Mouse (Mus musculus) C2C12 (cell line): ENCODE results near the gene Mdk. TPM values are rescaled to one million over a fixed set of nuclear protein-coding genes. Genes with fewer than 3 reads are reported as not detected.

Source experiments
- H3K27me3 ChIP-seq: one replicate; pipeline ENCODE4 v1.6.1; 2011; ENCODE audit not compliant: control insufficient read depth, insufficient read depth, insufficient read length
- H3K36me3 ChIP-seq: one replicate; pipeline ENCODE4 v1.6.1; 2011; ENCODE audit not compliant: control insufficient read depth, insufficient read depth
- H3K4me3 ChIP-seq: one replicate; pipeline ENCODE4 v1.5.1; 2011; ENCODE audit warnings: mild to moderate bottlenecking, control low read depth; ENCODE audit not compliant: poor library complexity, insufficient read depth, severe bottlenecking
- H3K79me2 ChIP-seq: one replicate; pipeline ENCODE4 v1.6.1; 2011; ENCODE audit not compliant: control insufficient read depth, insufficient read depth
- H3K79me3 ChIP-seq: one replicate; pipeline ENCODE4 v1.6.1; 2011; ENCODE audit warnings: low read depth, control low read depth
- H3ac ChIP-seq: one replicate; pipeline ENCODE3; 2011; ENCODE audit warnings: low read depth; ENCODE audit not compliant: control insufficient read depth, insufficient read length
- CEBPB ChIP-seq: IDR thresholded peaks from one replicate; pipeline ENCODE4 v1.6.1; 2011; ENCODE audit warnings: low read depth, mild to moderate bottlenecking, control low read depth, moderate library complexity
- CTCF ChIP-seq: IDR thresholded peaks from one replicate; pipeline ENCODE4 v1.5.1; 2011; ENCODE audit not compliant: control insufficient read depth, insufficient read depth, insufficient read length
- FOSL1 ChIP-seq: IDR thresholded peaks from one replicate; pipeline ENCODE4 v1.8.0; 2011; ENCODE audit warnings: mild to moderate bottlenecking, low read length; ENCODE audit not compliant: poor library complexity, insufficient read depth, severe bottlenecking
- MAX ChIP-seq: IDR thresholded peaks from one replicate; pipeline ENCODE4 v1.6.1; 2011; ENCODE audit warnings: mild to moderate bottlenecking, control low read depth
- MYOD1 ChIP-seq: IDR thresholded peaks from one replicate; pipeline ENCODE4 v1.6.1; 2011; ENCODE audit warnings: low read depth; ENCODE audit not compliant: control insufficient read depth, insufficient read length
- MYOG ChIP-seq: IDR thresholded peaks from one replicate; pipeline ENCODE4 v1.6.1; 2011; ENCODE audit not compliant: control insufficient read depth, insufficient read length; ENCODE audit errors: extremely low read depth
- USF1 ChIP-seq: IDR thresholded peaks from one replicate; pipeline ENCODE4 v1.6.1; 2011; ENCODE audit warnings: low read depth, mild to moderate bottlenecking, control low read depth, moderate library complexity
- polyA plus RNA-seq: library from polyadenylated mRNA; unstranded; fragments of >200 nt; fragmentation: generic; extraction: Trizol; gene quantifications from one replicate; pipeline ENCODE4 v1.2.1, GENCODE M21; 2012; ENCODE audit warnings: missing spikeins

The Mdk gene
- polyA plus RNA-seq, 1 experiment = 0.33 TPM

DNA sequence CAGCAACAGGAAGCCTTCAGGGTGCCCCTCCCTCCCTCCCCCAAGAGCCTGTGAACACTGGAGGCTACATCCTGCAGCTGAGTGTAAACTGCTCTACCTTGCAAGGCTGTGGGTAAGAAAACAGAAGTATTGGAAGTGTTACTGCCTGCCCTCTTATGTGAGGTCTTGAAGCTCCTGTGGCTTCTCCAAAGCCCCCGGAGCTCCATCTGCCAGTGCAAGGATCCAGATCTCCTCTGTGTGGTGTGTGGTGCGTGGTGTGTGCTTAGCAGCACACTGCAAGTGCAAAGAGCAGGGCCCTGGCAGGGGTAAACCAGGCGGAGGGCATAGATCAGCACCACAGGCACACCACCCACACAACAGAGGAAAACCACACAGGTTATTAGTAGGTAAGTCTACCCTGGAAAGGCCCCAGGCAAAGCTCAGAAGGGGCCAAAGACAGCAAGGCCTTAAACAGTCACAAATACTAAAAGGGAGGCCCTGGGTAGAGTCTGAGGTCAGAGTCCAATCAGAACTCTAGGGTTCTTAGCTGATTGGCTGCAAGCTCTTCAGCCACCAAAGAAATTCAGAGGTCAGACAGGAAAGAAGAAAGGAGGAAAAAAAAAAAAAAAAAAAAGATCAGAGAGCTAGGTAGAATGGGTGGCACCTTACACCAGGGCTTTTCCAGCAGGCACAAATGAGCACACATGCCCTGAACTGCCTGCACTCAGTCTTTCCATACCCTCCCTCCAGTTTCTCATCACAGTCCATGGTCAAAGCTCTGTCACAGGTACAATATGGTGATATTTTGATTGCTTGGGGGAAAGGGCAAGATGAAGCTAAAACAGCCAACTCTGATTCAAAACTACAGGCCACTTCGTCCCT, 30.0 kb upstream of the Mdk start:
- Histone ChIP-seq H3K27me3 (no peaks in the 10 kb centered on the region), H3ac (peak overlapping the region; percentile 46)
- TF ChIP-seq MAX (no peak), USF1 (no peak), CTCF (no peak), CEBPB (no peak), FOSL1 (no peak), MYOG (no peak), MYOD1 (no peak)

DNA sequence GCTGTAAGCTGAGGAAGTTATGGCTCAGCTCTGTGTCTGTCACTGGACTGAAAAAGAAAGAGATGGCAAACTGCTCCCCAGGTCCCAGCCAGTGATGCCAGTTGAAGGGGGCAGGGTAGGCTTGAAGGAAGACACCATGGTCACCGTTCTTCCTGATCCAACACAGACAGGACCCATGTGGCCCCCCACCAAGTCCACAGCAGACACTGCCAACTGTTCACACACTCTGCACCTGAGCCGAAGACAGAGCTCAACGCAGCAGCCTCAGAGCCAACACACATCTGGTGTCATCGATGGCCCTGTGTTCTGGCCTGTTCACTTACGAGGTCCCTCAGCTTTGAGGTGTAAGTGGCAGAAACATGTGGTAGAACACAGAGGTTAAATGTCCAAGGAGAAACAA, 28.4 kb upstream of the Mdk start:
- Histone ChIP-seq H3ac (no peak overlapping the region), H3K79me3 (peaks cover 32% of the 10 kb centered on the region), H3K27me3 (no peaks in the 10 kb centered on the region), H3K36me3 (peaks cover 3% of the 10 kb centered on the region), H3K4me3 (no peak overlapping the region), H3K79me2 (peaks cover 77% of the 10 kb centered on the region)
- no peak for TF ChIP-seq MAX
- no peak for TF ChIP-seq USF1
- TF ChIP-seq MYOG = no peak
- TF ChIP-seq FOSL1 = no peak

More for the DNA sequence above, 30.0 kb upstream of the Mdk start:
- H3K36me3 ChIP-seq = peaks cover 3% of the 10 kb centered on the region
- H3K4me3 ChIP-seq = peak overlapping the region; percentile 84
- peaks cover 27% of the 10 kb centered on the region for H3K79me3 ChIP-seq
- peaks cover 62% of the 10 kb centered on the region for H3K79me2 ChIP-seq

DNA sequence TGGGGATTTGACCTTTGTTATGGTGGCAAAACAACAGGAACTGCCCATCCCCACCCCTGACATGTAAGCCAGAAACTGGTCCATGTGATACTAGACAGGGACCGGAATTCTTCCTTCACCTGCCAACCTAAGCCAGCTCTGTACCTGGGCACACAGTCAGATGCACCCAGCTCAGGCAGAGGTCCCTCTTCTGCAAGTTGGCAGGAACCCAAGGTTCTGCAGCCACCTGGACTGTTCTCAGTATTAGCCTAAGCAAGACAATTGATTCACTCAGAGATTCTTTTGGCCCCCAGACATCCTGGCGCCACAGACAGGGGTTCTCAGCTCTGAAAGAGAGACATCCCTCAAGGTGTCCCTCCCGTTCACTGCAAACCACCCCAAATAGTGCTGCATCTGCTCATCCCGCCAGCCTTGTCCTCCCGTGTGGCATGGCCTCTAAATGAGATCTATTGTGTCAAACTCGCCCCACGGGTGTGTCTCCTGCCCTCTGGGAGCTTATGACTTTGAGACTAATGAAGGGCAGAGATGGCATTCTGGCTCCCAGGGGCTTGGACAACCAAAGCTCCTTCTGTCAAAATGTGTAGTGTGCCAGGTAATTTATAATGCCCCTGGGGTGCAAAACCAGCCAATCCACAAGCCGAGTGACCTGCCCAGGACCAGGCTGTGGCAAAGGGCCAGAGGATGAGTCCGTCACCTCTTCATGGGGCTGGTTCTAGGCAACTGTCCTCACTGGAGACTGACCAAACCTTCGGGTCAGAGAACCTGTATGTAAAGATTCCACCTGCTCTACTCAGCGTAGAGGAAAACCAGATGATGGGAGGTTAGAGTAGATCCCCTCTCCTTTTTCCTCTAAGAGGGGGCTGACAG, 27.7 kb upstream of the Mdk start:
- Histone ChIP-seq H3K27me3 (no peaks in the 10 kb centered on the region), H3K79me2 (peaks cover 84% of the 10 kb centered on the region), H3K4me3 (no peak overlapping the region), H3ac (no peak overlapping the region), H3K36me3 (peaks cover 3% of the 10 kb centered on the region), H3K79me3 (peaks cover 34% of the 10 kb centered on the region)
- TF ChIP-seq MYOD1 = no peak
- TF ChIP-seq MAX = no peak
- no peak for TF ChIP-seq FOSL1

DNA sequence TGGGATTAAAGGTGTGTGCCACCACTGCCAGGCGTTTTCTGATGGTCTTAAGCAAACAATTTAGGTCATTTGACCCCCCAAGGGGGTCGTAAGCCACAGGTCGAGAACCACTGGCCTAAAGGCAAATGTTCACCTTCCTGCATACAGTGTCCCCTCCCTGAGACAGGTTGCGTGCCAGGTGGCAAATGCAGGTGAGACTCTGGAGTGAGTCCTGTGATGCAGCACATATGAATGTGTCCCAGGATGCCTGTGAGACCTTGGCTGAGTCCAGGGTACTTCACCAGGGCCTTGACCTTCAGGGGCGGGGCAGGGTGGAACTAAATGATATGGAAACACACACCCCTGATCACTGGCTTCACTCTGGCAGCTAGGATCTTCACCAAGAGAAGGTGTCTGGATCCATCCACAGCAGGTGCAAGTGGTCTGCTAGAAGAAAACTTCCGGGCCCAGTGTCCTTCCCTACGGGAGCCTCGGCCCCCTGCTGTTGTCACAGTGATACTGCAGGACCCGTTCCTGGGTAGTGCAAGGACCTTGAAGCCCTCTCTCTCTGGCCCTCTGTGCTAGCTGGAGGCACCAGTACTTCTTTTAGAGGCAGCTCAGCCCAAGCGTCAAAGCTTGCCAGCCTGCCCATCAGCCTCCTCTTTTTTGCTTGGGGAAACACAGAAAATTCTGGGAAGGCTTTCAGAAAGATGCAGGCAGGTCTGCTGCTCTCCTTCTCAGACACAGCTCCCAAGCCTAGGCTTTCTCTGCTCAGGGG, 26.8 kb upstream of the Mdk start:
- H3K27me3 ChIP-seq = no peaks in the 10 kb centered on the region
- peaks cover 93% of the 10 kb centered on the region for H3K79me2 ChIP-seq
- no peak overlapping the region for H3ac ChIP-seq
- no peak overlapping the region for H3K4me3 ChIP-seq
- H3K79me3 ChIP-seq = peaks cover 34% of the 10 kb centered on the region
- H3K36me3 ChIP-seq = peaks cover 3% of the 10 kb centered on the region
- TF ChIP-seq CTCF (peak; percentile 61), MAX (no peak), USF1 (no peak), FOSL1 (no peak), MYOG (no peak), CEBPB (no peak), MYOD1 (no peak)

DNA sequence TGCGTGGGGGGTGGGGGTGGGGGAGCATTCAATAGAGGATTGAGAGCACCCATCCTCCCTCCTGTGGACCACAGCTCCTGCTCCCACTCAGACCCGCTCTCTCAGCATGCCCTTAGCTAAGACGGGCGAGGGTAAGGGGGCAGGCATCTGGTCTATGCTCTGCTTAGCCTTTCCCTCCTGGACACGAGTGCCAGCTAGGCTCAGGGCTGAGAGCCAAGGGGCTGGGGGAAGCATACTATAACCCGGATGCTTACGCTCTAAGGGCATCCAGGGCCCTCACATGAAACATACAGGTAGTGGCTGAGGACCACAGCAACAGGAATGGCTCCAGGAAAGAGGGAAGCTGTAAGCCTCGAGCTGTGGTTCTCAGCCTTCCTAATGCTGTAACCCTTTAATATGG, 26.0 kb upstream of the Mdk start:
- Histone ChIP-seq H3K4me3 (no peak overlapping the region), H3K36me3 (peaks cover 3% of the 10 kb centered on the region), H3K27me3 (no peaks in the 10 kb centered on the region), H3K79me3 (peaks cover 34% of the 10 kb centered on the region), H3ac (no peak overlapping the region), H3K79me2 (peaks cover 99% of the 10 kb centered on the region)
- TF ChIP-seq FOSL1 (no peak), CEBPB (no peak), MYOD1 (no peak), USF1 (no peak), MAX (no peak), MYOG (no peak), CTCF (no peak)
